Mouse (Mus musculus) forebrain, embryonic 11.5 days (tissue): ENCODE data around the gene Mmp10. TPM values are rescaled to one million over a fixed set of nuclear protein-coding genes. Genes with fewer than 3 reads are reported as not detected.

Experiments used
- ATAC-seq: fragments of 200-750 bp; cut with Nextera tagmentation; replicated peaks from 2 replicates; pipeline ENCODE4 v1.8.0; 2017; ENCODE audit warnings: moderate TSS enrichment; ENCODE audit not compliant: low FRiP score
- DNase-seq: peaks from one replicate; pipeline ENCODE4 v3.0.0-alpha.2; 2017; ENCODE audit warnings: low spot score
- H3K27ac ChIP-seq: fragments of 300-500 bp; sonication (generic); 2 replicates; pipeline ENCODE4 v1.5.1; 2014; ENCODE audit warnings: low read depth, low read length
- H3K27me3 ChIP-seq: fragments of 300-500 bp; sonication (generic); 2 replicates; pipeline ENCODE4 v1.6.1; 2014; ENCODE audit warnings: mild to moderate bottlenecking, low read length, mixed read lengths; ENCODE audit not compliant: control insufficient read depth, insufficient read depth
- H3K36me3 ChIP-seq: fragments of 300-500 bp; sonication (generic); 2 replicates; pipeline ENCODE4 v1.6.1; 2014; ENCODE audit warnings: mild to moderate bottlenecking, low read length, moderate library complexity, mixed read lengths; ENCODE audit not compliant: control insufficient read depth, insufficient read depth
- H3K4me1 ChIP-seq: fragments of 300-500 bp; sonication (generic); replicated peaks from 2 replicates; pipeline ENCODE4 v1.6.1; 2014; ENCODE audit warnings: low read length, mixed read lengths; ENCODE audit not compliant: control insufficient read depth, insufficient read depth
- H3K4me2 ChIP-seq: fragments of 300-500 bp; sonication (generic); 2 replicates; pipeline ENCODE4 v1.6.1; 2014; ENCODE audit warnings: low read depth, mild to moderate bottlenecking, low read length, moderate library complexity, mixed read lengths; ENCODE audit not compliant: severe bottlenecking
- H3K4me3 ChIP-seq: fragments of 300-500 bp; sonication (generic); 2 replicates; pipeline ENCODE4 v1.5.1; 2014; ENCODE audit warnings: low read depth, low read length
- H3K9ac ChIP-seq: fragments of 300-500 bp; sonication (generic); 2 replicates; pipeline ENCODE4 v1.6.1; 2014; ENCODE audit warnings: low read length
- H3K9me3 ChIP-seq: fragments of 300-500 bp; sonication (generic); 2 replicates; pipeline ENCODE4 v1.6.1; 2016; ENCODE audit warnings: low read length, mixed read lengths; ENCODE audit not compliant: control insufficient read depth
- WGBS: fragments of 180-500 bp; shearing (Covaris S2); extraction: QIAGEN DNeasy Blood & Tissue Kit; methylation state at CpG from one replicate; pipeline ENCODE4 v1.1.7; 2014; 5-methylcytosine and 5-hydroxymethylcytosine counted together
- polyA plus RNA-seq: library from polyadenylated mRNA; unstranded; fragments of >200 nt; fragmentation: Nextera tagmentation; extraction: Ambion mirVana; gene quantifications from 2 replicates; pipeline ENCODE4 v1.2.1, GENCODE M21; 2014

Mmp10 gene
- polyA plus RNA-seq, 1 experiment from 2014 or later: not detected

DNA sequence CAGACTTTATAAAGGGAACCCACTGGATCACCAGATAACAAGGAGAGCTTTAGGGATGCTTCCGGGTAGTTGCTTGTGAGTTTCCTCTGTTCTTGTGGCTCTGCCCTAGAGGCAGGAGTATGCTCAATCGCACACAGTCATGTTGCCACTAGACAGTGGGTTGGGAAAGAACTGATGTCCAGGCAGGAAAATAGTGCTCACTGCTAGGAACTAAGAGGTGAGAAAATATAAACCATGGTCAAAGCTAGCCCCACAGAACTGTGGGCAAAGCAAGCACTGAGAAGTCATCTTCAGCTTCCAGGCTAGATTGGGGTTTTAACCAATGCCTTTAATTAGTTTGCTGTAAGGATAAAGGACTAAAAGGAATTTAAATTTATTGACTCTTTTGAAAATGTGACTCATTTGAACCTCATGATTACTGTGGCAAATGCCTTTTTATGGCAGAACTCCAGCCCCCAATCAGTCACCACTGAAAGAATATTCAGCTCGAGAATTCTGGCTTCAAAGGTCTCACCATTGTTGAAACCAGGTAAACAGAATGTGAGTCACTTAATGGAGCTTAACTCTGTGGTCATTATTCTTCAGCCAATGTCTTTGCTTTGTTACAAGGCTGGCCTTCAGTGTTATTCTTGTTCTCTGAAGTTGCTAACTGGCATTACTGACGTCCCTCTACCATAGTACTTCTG is 24.2 kb downstream of the Mmp10 start:
- DNase-seq (no peak), ATAC-seq (no peak)
- Histone ChIP-seq H3K4me3 (no peak overlapping the region), H3K27me3 (no peaks in the 10 kb centered on the region), H3K27ac (no peak overlapping the region), H3K4me2 (no peak overlapping the region), H3K4me1 (no peaks in the 10 kb centered on the region), H3K9me3 (no peaks in the 10 kb centered on the region), H3K36me3 (no peaks in the 10 kb centered on the region), H3K9ac (no peak overlapping the region)
- 72% methylated on average over 4 of the region's 4 CpGs for WGBS

- Histone ChIP-seq H3K9ac (no peak overlapping the region), H3K27ac (no peak overlapping the region), H3K9me3 (no peaks in the 10 kb centered on the region), H3K27me3 (no peaks in the 10 kb centered on the region), H3K4me2 (no peak overlapping the region), H3K36me3 (no peaks in the 10 kb centered on the region), H3K4me3 (no peak overlapping the region), H3K4me1 (no peaks in the 10 kb centered on the region)
- ATAC-seq (no peak), DNase-seq (no peak)
These were observed 40.6 kb downstream of the Mmp10 start for GRCm38 (mm10) chr9:7542763-7543162.

DNA sequence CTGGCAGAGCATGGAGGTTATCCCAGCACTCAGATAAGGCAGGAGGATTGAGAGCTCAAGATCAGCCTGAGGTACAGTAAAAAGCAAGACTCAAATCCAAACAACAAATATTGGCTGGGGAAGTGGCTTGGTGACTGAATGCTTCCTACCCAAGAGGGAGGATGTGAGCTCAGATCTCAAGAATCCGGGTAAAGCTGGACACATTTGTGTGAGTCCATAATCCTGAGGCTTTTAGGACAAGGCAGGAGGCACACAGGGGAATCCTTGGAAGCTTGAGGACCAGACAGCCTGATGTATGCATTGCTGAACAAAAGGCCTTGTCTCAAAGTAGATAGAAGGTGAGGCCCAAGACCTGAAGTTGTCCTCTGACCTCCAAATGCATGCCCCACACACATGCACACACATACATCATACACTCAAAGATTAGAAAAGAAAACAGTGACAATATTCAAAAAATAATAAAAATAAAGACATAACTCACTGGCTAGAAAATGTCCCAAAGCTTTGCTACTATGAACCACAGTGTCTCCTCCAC is 42.8 kb downstream of the Mmp10 start:
- H3K9me3 ChIP-seq: no peaks in the 10 kb centered on the region
- no peaks in the 10 kb centered on the region for H3K27me3 ChIP-seq
- no peak overlapping the region for H3K4me3 ChIP-seq
- ATAC-seq (no peak), DNase-seq (no peak)
- no peaks in the 10 kb centered on the region for H3K4me1 ChIP-seq
- H3K36me3 ChIP-seq: no peaks in the 10 kb centered on the region
- H3K4me2 ChIP-seq: no peak overlapping the region
- H3K9ac ChIP-seq: no peak overlapping the region
- 83% methylated on average over 1 of the region's 1 CpGs for WGBS
- no peak overlapping the region for H3K27ac ChIP-seq

GRCm38 (mm10) chr9:7545471-7545870 is 43.3 kb downstream of the Mmp10 start:
- ATAC-seq: no peak
- Histone ChIP-seq H3K9me3 (no peaks in the 10 kb centered on the region), H3K4me3 (no peak overlapping the region), H3K4me1 (no peaks in the 10 kb centered on the region), H3K27ac (no peak overlapping the region), H3K9ac (no peak overlapping the region), H3K27me3 (no peaks in the 10 kb centered on the region), H3K36me3 (no peaks in the 10 kb centered on the region), H3K4me2 (no peak overlapping the region)
- no peak for DNase-seq
- 69% methylated on average over 1 of the region's 1 CpGs for WGBS

DNA sequence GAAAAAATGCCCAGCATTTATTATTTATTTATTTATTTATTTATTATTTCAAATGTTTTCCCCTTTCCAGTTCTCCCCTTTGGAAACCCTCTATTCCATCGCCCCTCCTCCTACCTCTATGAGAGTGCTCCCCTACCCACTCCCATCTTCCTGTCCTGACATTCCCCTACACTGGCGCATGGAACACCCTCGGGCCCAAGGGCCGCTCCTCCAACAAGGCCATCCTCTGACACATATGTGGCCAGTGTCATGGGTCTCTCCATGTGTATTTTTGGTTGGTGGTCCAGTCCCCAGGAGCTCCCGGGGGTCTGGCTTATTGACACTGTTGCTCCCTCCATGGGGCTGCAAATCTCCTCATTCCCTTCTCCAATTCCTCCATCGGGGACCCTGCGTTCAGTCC is 43.8 kb downstream of the Mmp10 start:
- no peaks in the 10 kb centered on the region for H3K27me3 ChIP-seq
- 84% methylated on average over 7 of the region's 7 CpGs for WGBS
- H3K4me3 ChIP-seq: no peak overlapping the region
- ATAC-seq (no peak), DNase-seq (no peak)
- no peak overlapping the region for H3K4me2 ChIP-seq
- H3K36me3 ChIP-seq: no peaks in the 10 kb centered on the region
- H3K27ac ChIP-seq: no peak overlapping the region
- H3K9me3 ChIP-seq: no peaks in the 10 kb centered on the region
- H3K9ac ChIP-seq: no peak overlapping the region
- H3K4me1 ChIP-seq: no peaks in the 10 kb centered on the region

DNA sequence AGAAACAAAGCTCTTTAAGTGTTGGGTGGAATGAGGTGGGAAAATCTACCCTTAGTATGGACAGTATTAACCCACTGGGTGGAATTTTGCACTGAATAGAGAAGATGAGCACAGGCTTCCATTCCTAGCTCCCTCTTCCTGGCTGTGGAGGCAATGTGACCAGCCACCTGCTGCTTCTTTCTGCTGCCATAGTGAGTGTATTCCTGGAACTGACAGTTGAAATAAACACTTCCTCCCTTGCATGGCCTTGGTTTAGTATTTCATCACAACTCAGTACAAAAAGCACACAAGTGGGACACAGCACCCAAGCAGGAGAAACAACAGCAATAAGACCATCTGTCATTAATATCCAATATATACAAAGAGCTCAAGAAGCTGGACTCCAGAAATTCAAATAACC is 49.8 kb downstream of the Mmp10 start:
- Histone ChIP-seq H3K4me2 (no peak overlapping the region), H3K36me3 (no peaks in the 10 kb centered on the region), H3K4me3 (no peak overlapping the region), H3K27me3 (no peaks in the 10 kb centered on the region), H3K9ac (no peak overlapping the region), H3K27ac (no peak overlapping the region), H3K4me1 (no peaks in the 10 kb centered on the region), H3K9me3 (no peaks in the 10 kb centered on the region)
- DNase-seq: no peak
- no peak for ATAC-seq

- H3K4me3 ChIP-seq: no peak overlapping the region
- no peak overlapping the region for H3K27ac ChIP-seq
- no peaks in the 10 kb centered on the region for H3K9me3 ChIP-seq
- H3K4me2 ChIP-seq: no peak overlapping the region
- H3K4me1 ChIP-seq: no peaks in the 10 kb centered on the region
- 81% methylated on average over 3 of the region's 3 CpGs for WGBS
- DNase-seq: no peak
- H3K36me3 ChIP-seq: no peaks in the 10 kb centered on the region
- H3K9ac ChIP-seq: no peak overlapping the region
- no peak for ATAC-seq
- no peaks in the 10 kb centered on the region for H3K27me3 ChIP-seq
These were observed 51.4 kb downstream of the Mmp10 start for GRCm38 (mm10) chr9:7553536-7553935.

DNA sequence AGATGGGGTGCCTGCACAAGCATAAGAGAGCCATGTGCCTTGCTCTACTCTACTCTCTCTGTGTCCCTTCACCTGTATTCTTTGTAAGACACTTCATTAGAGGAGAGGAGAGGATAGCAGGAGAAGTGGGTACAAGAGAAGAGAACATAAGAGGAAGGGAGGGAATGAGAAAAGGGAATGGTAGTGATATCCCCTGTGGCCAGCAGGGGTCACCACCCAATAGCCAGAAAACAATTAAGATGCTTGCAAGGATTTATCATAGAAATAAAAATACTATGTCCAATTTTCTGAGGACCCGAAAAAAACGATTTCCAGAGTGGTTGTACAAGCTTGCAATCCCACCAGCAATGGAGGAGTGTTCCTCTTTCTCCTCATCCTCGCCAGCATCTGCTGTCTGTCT is 52.2 kb downstream of the Mmp10 start:
- no peak overlapping the region for H3K4me2 ChIP-seq
- DNase-seq (no peak), ATAC-seq (no peak)
- no peaks in the 10 kb centered on the region for H3K4me1 ChIP-seq
- 42% methylated on average over 3 of the region's 3 CpGs for WGBS
- no peaks in the 10 kb centered on the region for H3K36me3 ChIP-seq
- H3K4me3 ChIP-seq: no peak overlapping the region
- no peaks in the 10 kb centered on the region for H3K9me3 ChIP-seq
- H3K27ac ChIP-seq: no peak overlapping the region
- H3K9ac ChIP-seq: no peak overlapping the region
- H3K27me3 ChIP-seq: no peaks in the 10 kb centered on the region
